Mouse (Mus musculus) embryonic facial prominence, embryonic 15.5 days (tissue): ENCODE measurements around the gene Cfap100. TPM values are rescaled to one million over a fixed set of nuclear protein-coding genes. Genes with fewer than 3 reads are reported as not detected.

Source experiments
- polyA plus RNA-seq: library from polyadenylated mRNA; unstranded; fragments of >200 nt; fragmentation: Nextera tagmentation; extraction: Ambion mirVana; gene quantifications from 2 replicates; pipeline ENCODE4 v1.2.1, GENCODE M21; 2015

The Cfap100 gene
- polyA plus RNA-seq, 1 experiment from 2014 or later, result 1.7 TPM

Other genes starting within 250 kb of the Cfap100 start
- gene V1ra8, start 226.0 kb downstream of the Cfap100 start, polyA plus RNA-seq, result not detected in 2 replicates
- gene Vmn1r53, start 204.4 kb downstream of the Cfap100 start, polyA plus RNA-seq, result not detected in 2 replicates
- gene Vmn1r54, start 182.5 kb downstream of the Cfap100 start, polyA plus RNA-seq, result not detected in 2 replicates
- gene BC048671, start 127.6 kb downstream of the Cfap100 start, polyA plus RNA-seq, result not detected in 2 replicates
- 4.4 and 6.8 TPM in 2 replicates for gene Chst13, start 103.6 kb downstream of the Cfap100 start, polyA plus RNA-seq
- gene Uroc1, start 95.5 kb downstream of the Cfap100 start, polyA plus RNA-seq, result 0.07 and 0.19 TPM in 2 replicates
- 9.5 and 9.9 TPM in 2 replicates for gene Zxdc, start 59.3 kb downstream of the Cfap100 start, polyA plus RNA-seq
- gene Klf15, start 33.8 kb upstream of the Cfap100 start, polyA plus RNA-seq, result 6.8 and 7.1 TPM in 2 replicates
- gene Aldh1l1, start 57.6 kb upstream of the Cfap100 start, polyA plus RNA-seq, result 2.0 and 2.1 TPM in 2 replicates
- 5.3 and 6.1 TPM in 2 replicates for gene Slc41a3, start 175.9 kb upstream of the Cfap100 start, polyA plus RNA-seq